Mouse (Mus musculus) kidney, postnatal 36 days (tissue): ENCODE measurements around the gene Morn3.

Experiments used
- DNase-seq, 2 experiments: peaks; one replicate each; pipeline ENCODE4 v3.0.0; 2021 to 2022; ENCODE audit warnings: mixed read lengths in 2 of 2

Morn3 gene

DNA sequence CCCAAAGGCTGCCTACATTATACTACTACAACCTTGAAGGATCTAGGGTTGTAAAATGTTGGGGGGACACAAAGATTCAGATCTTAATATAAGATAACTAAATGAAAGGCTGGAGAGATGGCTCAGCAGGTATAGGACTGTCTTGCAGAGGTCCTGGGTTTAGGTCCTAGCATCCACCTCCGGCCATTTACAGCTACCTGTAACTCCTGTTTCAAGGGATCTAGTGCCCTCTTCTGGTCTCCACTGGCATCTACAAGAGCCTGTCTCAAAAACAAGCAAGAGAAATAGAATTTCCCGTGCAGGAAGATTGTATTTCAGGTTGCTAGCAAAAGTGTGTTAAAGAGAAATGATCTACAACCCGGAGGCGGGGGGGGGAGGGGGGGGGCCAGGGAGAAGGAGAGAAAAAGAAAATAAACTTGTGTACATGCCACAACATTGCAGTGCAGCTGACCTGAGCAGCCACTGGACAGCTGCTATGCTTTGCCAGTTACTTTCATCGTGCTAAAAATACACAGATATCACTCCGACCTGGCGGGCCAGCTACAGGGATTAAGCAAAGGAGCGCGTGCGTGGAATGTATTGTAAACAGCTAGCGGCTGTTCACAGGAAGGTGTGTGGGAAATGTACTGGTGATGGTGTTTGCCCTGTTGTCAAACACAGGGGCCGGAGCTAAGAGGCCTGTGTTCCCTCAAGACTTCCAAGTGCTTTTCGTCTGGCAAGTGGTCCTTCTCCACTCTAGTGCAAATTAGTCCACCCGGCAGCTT, 13.1 kb upstream of the Morn3 start:
- peak; percentile 68 to 75 for DNase-seq

DNA sequence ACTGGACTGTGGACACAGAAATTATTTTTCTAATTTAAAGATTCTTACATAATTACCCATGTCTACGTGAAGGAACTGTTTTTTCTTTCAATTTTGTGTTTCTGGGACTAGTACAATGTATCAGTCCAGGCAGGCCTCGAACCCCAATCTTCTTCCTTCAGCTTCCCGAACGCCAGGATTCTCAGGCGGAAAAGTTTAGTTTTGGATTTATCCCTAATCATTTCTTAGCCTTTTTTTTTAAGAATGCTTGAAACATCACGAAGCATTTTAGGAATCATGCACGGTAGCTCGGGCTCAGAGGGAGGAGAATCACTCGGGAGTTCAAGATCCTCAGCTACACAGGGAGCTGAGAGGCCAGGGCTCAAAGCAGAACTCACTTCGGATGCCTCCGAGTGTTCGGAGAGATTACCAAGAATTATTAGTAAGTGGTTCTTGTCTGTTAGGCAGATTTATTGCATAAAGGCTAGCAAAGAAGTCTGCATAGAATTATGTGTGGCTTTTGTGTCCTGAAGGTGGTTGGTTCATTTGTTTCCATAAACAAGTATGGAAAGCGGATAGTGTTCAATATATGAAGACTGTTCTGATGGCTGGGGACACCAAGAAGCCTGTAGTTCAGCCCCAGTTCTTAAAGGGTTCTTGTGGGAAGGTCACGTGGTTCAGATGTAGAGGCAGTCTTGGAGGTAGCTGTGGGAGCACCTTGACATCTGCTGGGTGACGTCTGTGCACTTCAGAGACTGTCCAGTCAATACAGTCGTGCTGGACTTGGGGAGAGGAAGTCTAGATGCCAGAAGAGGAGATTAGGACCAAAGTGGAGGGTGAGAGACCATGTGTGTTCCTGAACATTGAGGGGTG, 11.7 kb upstream of the Morn3 start:
- no peak for DNase-seq

DNA sequence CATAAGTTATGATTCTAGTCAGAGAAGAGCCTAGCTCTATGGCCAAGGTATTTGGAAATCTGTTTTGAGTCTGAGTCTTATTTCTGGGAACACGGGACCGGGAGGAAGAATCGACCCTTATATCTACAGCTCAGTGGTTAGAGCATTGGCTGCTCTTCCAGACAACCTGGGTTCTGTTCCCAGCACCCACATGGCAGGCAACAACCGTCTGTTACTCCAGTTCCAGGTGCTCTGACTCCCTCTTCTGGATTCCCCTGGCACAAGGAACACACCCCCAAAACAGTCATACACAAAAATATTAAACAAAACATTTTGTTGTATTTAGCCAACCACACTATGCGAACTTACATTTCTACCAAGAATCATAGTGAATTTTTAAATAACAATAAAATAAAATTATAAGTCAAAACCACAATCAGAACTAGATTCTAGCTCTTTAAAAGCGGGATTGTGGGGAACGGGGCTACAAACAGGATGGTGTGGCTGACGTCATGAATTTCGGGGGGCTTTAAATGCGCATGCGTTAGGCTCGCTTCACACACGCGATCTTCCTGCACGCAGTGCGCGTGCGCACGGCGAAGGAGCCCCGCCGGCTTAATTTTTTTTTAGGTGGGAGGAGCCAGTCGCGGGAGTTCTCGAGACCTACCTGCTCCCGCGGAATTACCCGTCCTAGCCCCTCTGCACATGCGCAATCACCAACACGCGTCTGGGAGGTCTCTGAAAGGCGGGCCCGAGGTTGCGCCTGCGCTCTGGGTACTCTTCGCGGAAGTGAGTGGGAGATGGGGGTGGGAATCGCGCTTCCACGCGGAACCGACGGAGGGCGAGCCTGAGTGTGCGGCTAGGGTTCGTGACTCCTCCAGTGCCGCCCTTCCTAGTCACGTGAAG, 10.8 kb upstream of the Morn3 start:
- DNase-seq = peak; percentile 99

DNA sequence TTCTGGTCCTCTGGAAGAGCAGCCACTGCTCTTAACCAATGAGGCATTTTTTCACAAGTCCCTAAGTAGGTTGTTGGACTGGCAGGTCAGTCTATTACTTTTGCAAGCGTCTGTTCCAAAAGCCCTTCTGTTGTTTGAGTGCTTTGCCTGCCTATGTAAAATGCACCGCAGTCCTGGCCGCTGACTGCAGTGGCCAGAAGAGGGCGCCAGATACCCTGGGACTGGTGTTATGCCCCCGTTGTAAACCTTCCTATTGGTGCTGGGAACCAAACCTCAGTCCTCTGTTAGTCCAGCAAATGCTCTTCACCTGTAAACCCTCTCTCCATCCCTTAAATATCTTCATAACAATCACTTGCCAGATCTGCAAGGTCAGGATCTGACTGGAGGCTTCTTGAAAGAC, 4.9 kb upstream of the Morn3 start:
- no peak for DNase-seq

DNA sequence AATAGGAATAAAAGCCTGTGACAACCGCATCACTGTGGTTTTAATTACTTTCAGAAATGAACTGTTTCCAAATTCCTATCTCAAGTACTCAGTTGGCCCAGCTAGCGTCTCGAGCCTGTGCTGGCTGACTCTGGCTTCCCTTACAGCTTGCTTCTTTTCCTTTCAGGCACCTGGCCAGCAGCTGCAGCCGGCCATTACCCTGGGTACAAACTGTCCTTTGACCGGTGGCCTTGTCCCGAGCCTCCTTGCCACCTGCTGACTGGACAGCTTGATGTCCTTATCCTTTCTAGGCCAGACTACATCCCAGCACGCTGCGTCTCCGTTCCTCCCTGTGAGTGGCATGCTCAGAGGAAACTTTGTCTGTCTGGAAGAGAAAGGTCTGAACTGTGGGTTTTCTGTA, 4.1 kb upstream of the Morn3 start:
- peak; percentile 81 to 83 for DNase-seq

DNA sequence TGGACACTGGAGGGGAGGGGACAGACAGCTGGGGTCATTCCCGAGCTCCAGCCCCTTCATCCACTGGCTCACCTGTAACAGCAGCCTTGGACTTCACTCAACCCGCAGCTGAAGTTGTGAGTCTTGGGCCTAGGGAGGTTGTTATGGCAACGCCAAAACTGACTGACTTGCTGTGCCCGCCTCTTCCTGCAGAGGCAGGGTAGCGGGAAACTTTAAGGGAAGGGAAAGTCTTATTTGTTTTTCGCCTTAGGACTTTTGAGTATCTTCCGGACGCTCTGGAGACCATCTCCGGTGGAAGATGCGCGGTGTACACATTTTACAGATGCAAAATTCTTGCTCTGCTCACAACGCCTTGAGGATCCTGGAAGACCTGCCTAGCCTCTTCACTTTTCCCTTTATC, 2.5 kb upstream of the Morn3 start:
- peak; percentile 50 to 65 for DNase-seq

DNA sequence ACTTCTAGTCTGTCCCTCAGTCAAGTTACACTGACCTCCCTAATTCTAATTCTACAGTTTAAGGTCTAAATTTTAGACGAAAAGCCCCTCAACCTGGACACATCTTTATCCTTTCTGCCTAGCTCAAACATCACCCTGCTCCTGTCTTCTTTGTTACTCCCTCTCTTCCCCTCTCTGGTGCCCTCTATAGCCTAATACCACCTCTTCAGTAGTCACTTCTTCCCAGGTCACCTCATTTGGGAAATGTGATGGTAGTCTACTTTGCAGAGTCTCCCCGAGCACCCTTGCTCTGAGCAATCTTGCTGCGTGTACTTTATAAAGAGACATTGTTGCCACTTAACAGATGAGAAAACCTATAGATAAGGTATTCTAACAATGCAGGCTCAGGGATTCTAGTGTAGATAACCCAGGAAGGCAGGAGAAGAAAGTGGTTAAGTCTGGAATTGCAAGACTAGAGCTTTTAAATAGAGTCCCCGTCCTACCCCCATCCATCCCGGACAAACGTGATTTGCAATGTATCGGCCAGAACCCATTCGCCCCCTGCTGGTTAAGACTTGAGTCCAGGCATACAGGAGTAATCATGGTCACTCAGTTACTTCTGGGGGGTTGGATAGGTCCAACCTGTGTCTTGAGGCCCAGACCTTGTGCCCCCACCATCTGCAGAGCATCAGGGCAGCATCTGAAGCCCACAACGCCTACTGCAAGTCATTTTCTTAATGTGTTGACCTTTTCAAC, 1.1 kb downstream of the Morn3 start:
- peak; percentile 84 to 89 for DNase-seq

DNA sequence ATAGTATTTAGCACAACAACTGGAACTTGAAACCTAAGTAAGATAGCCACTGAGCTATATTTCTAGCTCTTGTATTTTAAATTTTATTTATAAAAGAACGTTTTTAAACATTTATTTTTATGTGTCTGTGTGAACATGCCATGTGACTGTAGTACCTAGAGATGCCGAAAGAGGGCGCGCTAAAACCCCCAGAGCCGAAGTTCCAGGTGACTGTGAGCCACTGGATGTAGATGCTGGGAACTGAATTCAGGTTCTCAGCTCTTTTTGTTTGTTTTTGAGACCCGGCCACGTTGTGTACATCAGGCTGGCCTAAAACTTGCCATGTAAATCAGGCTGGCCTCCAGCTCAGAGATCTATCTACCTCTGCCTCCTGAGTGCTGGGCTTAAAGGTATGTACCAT, 3.0 kb downstream of the Morn3 start:
- peak in 1 of 2 experiments; percentile 72 for DNase-seq

DNA sequence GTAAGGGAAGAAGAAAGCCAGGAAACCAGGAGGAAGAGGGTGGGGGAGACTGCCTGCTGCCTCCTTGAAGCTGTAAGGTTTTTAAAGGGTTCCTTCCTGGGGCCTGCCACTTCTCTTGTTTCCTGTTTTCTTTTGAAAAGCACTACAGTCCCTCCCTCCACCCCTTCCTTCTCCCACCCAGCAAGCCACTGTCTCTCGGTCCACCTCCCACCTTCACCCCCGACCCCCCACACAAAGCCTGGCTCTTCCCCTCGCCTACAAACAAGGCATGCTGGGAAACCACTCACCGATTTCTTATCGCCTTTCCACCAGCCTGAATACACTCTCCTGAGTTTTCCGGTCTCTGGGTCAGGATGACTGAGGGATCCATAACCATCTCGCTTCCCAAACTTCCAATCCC, 6.0 kb downstream of the Morn3 start:
- DNase-seq = no peak

DNA sequence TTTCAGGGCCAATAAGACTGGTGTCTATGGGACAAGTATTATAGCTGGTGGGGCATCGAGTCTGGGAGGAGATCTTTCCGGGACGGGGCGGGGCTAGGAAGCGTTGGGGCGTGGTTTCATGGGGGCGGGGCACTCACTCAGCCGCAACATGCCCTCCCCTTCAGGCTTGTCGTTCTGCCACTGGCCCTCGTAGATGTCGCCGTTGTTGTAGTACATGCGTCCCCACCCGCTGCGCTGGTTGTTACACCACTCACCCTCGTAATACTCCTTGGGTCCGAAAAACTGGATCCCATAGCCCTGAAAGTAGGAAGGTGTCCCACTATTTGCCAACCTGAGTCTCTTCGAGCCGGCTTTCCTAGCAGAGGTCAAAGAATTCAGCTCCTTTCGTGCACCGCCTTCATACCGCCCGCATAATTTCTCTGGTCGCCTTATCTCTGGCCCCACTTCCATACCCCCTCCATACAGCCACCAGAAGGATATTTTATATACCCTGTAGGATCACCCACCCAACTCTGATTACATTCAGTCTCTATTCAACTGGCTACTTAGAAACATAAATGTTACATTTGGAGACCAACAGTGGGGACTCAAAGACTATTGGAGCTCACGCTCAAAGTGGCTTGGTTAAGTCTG, 7.6 kb downstream of the Morn3 start:
- peak; percentile 88 to 93 for DNase-seq

DNA sequence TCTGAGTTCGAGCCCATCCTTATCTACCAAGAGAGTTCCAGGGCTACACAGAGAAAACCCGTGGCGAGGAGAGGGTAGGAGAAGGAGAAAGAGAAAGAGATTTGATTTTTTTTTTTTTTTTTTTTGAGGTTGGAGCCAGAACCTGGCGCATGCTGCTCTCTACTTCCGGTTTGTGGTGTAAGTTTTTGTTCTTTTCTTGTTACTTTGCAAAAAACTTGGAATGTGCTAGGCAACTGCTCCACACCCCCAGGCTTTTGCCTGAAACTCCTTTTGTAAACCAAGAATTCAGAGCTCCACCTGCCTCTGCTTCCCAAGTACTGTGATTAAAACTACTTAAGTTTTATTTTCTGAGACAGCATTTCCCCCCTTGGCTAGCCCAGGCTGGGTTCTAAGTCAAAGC, 8.7 kb downstream of the Morn3 start:
- no peak for DNase-seq

DNA sequence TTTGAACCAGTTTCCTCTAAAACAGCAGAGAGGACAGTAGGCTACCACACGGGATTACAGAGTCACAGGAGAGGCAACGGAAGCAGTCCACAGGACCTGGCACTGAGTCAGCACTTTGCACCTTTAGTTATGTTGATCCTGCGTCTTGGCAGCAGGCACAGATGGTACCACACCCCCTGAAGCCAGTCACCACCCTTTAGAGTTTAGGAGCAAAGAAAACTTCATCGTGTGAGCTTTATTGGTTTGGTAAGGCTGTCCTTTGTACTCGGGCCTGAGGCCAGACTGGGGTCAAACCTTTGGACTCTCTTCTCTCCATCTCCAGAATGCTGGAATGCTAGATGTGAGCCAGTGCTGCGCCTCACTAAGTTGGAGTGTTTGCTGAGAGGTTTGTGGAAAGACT, 11.3 kb downstream of the Morn3 start:
- peak; percentile 88 to 93 for DNase-seq

DNA sequence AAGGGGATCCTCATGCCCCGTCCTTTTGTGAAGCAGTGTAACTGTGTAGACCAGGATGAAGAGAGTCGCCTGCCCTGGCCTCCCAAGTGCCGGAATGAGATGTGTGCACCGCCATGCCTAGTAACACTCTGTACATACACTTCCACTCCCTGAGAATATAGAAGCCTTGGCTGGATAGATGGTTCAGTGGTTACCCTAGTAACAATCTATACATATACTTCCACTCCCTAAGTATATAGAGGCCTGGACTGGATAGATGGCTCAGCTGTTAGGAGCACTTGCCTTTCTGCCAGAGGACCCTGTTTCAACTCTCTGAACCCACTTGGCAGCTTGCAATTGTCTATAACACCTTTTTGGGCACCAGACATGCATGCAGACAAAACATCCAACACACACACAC, 11.7 kb downstream of the Morn3 start:
- DNase-seq = no peak

DNA sequence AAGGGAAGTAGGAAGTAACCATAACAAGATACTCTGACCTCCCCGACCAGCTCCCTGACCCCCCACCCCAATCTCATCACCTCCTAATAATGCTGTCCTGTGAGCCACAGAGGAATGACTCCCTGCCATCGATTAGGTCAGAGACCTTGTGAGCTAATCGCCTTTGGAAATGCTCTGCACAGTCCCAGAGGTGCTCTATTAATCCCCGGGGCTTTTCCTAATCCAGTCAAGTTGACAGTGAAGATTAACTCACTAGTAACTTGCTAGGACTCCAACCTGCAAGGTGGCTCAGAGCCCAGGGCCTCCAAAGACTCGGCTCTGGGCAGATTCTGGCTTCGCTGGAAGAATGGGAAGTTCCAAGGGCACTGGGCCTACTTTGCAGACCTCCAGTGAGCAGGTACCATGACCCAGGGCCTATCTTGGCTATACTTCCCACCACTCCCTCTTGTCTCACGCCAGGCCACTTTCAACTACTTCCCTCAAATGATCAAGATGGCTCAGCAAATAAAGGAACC, 13.1 kb downstream of the Morn3 start:
- DNase-seq = peak; percentile 49 to 69

DNA sequence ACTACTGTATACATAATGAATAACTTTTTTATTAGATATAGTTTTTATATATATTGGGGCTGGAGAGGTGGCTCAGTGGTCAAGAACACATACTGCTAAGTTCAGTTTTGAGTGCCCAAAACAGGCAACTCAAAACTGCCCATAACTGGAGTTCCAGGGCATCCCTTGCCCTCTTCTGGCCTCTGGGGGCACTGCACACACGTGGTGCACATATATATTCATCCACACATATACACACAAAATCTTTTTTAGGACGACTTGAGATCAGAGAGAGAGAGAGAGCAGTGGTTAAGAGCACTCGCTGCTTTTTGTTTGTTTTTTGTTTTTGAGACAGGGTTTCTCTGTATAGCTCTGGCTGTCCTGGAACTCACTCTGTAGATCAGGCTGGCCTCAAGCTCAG, 15.5 kb downstream of the Morn3 start:
- DNase-seq = no peak

DNA sequence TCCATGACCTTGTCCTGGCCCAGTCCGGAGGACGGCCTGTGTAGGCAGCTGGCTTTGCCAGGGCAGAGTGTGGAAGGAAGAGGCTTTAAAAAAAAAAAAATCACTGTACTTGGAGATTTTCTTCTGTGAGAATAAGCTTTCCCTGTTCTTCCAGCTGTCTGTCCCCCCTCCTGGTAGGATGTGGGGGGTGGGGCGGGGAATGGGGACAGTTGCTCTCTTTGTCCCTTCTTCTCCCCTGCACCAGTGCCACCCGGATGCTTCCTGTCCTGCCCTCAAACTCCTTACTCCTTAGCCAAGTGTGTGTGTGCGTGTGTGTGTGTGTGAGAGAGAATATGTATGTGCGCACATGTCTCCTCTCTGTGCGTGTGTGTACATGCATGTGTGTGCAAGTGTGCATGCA, 17.1 kb downstream of the Morn3 start:
- no peak for DNase-seq

DNA sequence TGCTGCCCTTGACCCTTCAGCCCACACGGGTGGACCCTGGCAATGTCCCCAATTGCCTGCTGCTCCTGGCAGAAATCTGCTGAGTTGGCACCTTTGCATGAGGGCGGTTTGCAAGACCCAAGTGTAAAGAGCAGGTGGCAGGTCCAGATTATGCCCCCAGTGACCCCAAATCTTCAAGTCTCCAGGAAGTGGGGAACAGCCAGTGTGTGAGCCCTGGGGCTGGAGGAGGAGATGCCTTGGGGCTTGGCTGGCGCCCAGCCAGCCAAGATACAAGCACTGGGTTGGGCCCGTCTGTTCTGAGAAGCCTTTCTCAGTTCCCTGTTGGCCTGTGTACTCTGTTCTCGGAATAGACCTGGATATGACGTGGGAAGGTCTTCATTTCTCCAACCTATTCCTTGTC, 19.4 kb downstream of the Morn3 start:
- DNase-seq = peak; percentile 53 to 75

DNA sequence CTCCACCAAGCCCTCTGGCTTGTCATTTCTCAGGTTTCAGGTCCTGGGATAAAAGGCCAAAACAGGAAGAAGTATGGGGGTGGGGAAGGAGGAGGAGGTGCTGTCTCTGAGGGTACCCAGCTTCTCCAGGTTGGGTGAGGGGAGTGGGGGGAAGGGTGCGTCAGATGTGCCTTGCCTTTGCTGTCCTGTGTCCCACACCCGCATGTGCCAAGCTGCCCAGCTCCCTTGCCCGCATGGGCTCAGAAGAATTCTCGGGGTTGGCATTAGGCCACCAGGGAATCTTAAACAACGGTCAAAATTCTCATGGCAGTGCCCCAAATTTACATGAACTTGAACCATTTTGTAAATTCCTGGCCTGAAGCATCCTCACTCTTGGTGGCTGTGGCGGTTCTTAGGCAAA, 20.4 kb downstream of the Morn3 start:
- peak; percentile 48 to 50 for DNase-seq

DNA sequence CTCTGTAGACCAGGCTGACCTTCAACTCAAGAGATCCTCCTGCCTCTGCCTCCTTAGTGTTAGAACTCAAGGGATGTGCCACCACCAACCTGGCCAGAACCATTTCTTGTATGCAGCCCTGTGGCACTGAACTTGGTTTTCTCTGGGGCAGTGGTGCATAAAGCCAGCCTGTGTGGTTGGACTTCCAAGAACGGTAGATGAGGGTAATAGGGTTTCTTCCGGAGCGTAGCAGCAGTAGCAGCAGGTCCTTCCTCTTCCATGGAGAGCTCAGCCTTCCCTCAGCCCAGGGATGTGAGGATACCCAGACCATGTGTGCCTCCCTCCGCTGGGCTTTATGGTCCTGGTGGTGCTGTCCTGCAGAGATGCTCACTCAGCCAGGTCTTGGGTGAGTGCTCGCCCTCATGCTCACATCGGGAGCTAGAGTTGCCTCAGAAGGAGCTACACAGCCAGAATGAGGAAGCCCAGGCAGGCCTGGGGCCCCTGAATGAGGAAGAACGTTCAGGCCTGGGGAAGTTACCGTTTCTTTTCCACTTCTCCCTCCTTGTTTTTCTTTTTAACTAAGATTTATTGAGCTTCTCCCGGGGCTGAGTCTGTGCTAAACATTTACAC, 21.7 kb downstream of the Morn3 start:
- DNase-seq = peak in 1 of 2 experiments; percentile 45

DNA sequence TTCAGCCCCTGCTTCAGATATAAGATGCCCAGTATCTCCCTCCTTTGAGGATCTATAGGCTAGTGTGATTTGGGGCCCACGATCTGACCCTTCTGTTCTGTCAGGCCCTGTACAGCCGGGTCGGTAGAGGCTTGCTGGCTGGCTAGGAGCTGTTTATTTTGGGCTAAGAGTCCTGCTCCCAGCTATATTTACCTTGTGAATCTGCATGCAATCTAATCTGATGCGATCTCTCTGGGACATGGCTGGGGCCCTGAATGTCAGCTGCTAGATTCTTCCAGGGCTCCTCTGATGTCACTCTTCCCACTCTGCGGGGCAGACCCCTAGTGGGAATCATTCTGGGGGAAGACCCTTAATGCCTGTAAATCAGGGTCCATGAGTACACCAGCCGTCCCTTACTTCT, 22.5 kb downstream of the Morn3 start:
- no peak for DNase-seq

DNA sequence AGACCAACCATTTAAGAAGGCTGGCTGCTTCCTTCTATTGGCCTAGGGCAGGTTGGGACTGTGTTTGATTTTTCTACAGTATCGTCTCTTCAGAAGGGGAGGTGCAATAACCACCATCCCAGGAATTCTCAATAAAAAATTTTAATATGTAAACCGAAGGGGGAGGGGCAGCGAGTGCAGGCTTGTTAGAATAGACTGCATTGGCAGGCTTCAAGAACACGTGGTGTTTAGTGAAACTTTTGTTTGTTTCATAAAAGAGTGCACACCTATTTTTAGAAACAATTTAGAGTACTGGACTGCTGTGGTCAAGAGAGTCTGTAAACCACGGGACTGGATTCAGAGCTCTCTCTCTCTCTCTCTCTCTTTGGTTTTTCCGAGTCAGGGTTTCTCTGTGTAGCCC, 23.8 kb downstream of the Morn3 start:
- peak; percentile 66 to 83 for DNase-seq
